Mouse (Mus musculus) midbrain, embryonic 11.5 days (tissue): ENCODE measurements around the gene Jade2. TPM values are rescaled to one million over a fixed set of nuclear protein-coding genes. Genes with fewer than 3 reads are reported as not detected.

Experiments used
- ATAC-seq: fragments of 200-750 bp; cut with Nextera tagmentation; 2 replicates; pipeline ENCODE4 v1.8.0; 2017; ENCODE audit warnings: moderate TSS enrichment, moderate library complexity; ENCODE audit not compliant: low FRiP score
- DNase-seq: peaks from one replicate; pipeline ENCODE4 v3.0.0; 2015; ENCODE audit warnings: low spot score; ENCODE audit errors: missing footprints
- H3K27ac ChIP-seq: fragments of 300-500 bp; sonication (generic); 2 replicates; pipeline ENCODE4 v1.5.1; 2014; ENCODE audit warnings: low read depth, low read length
- H3K27me3 ChIP-seq: fragments of 300-500 bp; sonication (generic); 2 replicates; pipeline ENCODE4 v1.6.1; 2014; ENCODE audit warnings: mild to moderate bottlenecking, low read length, moderate library complexity, mixed read lengths; ENCODE audit not compliant: control insufficient read depth, insufficient read depth
- H3K36me3 ChIP-seq: fragments of 300-500 bp; sonication (generic); 2 replicates; pipeline ENCODE4 v1.6.1; 2014; ENCODE audit warnings: mild to moderate bottlenecking, low read length, moderate library complexity, mixed read lengths; ENCODE audit not compliant: control insufficient read depth, insufficient read depth
- H3K4me1 ChIP-seq: fragments of 300-500 bp; sonication (generic); 2 replicates; pipeline ENCODE4 v1.6.1; 2014; ENCODE audit warnings: low read length; ENCODE audit not compliant: control insufficient read depth, insufficient read depth
- H3K4me2 ChIP-seq: fragments of 300-500 bp; sonication (generic); 2 replicates; pipeline ENCODE4 v1.6.1; 2014; ENCODE audit warnings: mild to moderate bottlenecking, moderate library complexity
- H3K4me3 ChIP-seq: fragments of 300-500 bp; sonication (generic); 2 replicates; pipeline ENCODE4 v1.5.1; 2014; ENCODE audit warnings: low read depth, low read length
- H3K9ac ChIP-seq: fragments of 300-500 bp; sonication (generic); 2 replicates; pipeline ENCODE4 v1.6.1; 2014; ENCODE audit warnings: low read length
- H3K9me3 ChIP-seq: fragments of 300-500 bp; sonication (generic); 2 replicates; pipeline ENCODE4 v1.6.1; 2016; ENCODE audit warnings: low read length; ENCODE audit not compliant: control insufficient read depth
- WGBS: fragments of 180-500 bp; shearing (Covaris S2); extraction: QIAGEN DNeasy Blood & Tissue Kit; methylation state at CpG from one replicate; pipeline ENCODE4 v1.1.7; 2014; 5-methylcytosine and 5-hydroxymethylcytosine counted together
- polyA plus RNA-seq: library from polyadenylated mRNA; unstranded; fragments of >200 nt; fragmentation: Nextera tagmentation; extraction: Ambion mirVana; gene quantifications from 2 replicates; pipeline ENCODE4 v1.2.1, GENCODE M21; 2014

The Jade2 gene
- polyA plus RNA-seq, 1 experiment from 2014 or later, result 0.20 TPM

DNA sequence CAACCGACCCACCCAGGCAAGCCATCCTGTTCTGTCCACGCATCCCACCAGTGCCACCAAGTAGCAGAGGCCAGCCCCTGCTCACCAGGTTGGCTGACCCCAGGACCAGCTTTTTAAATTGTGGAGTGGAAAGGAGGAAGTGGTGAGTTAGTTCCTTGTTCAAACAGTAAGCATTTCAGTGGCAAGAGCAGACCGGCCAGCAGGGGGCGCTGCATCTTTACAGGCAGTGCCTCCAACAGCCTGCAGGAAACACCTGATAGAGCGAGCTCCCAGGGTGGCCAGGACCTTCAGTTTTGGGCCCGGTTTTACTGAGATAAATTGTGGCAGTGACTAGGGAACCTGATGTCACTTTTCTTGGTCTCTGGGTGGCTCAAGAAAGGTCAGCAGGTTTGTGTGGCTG, 39.7 kb downstream of the Jade2 start:
- H3K9me3 ChIP-seq, result no peaks in the 10 kb centered on the region
- WGBS, result 42% methylated on average over 6 of the region's 6 CpGs
- H3K4me2 ChIP-seq, result no peak overlapping the region
- no peak overlapping the region for H3K9ac ChIP-seq
- peaks cover 5% of the 10 kb centered on the region; the same call in 1 of the 2 replicates for H3K4me1 ChIP-seq
- no peaks in the 10 kb centered on the region for H3K27me3 ChIP-seq
- DNase-seq, result peak; percentile 98
- no peak overlapping the region for H3K4me3 ChIP-seq
- H3K27ac ChIP-seq, result no peak overlapping the region
- ATAC-seq, result no peak
- no peaks in the 10 kb centered on the region for H3K36me3 ChIP-seq

DNA sequence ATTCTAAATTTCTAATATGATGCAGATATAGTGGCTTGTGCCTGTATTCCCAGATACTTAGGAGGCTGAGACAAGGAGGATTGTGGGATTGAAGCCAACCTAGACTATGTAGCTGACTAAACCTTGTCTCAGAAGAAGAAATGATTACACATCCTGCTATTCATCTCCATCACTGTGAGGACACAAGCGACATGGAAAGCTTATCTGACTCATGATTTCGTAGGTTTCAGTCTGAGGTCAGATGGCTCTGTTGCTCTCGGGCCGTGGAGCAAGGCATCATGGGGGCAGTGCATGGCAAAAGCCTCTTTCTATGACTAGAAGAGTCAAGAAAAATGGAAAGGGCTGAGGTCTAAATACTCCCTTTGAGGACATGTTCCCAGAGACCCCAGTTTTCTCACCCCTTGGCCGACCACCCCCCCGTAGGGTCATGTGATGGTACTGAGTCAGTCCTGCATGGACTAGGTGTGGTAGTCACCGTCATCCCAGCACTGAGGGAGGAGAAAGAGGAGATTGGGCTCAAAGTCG, 45.4 kb downstream of the Jade2 start:
- Histone ChIP-seq H3K9me3 (no peaks in the 10 kb centered on the region; the same call in 1 of the 2 replicates), H3K9ac (no peak overlapping the region), H3K4me2 (no peak overlapping the region), H3K4me3 (no peak overlapping the region), H3K36me3 (no peaks in the 10 kb centered on the region), H3K27ac (no peak overlapping the region), H3K27me3 (no peaks in the 10 kb centered on the region), H3K4me1 (no peaks in the 10 kb centered on the region)
- DNase-seq (no peak), ATAC-seq (no peak)
- WGBS, result 89% methylated on average over 8 of the region's 8 CpGs

DNA sequence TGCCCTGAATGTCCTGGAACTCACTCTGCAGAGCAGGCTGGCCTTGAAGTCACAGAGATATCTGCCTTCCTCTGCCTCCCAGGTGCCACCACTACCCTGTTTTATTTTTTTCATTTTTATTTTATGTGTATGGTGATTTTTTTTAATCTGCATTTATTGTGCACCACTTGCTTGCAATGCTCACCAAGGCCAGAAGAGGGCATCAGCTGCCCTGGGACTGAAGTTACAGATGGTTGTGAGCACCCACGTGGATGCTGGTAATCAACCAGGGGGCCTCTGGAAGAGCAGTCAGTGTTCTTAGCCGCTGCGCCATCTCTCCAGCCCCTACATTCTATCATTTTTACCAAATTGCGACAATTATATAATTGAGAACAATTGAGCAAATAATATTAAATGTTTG, 46.2 kb downstream of the Jade2 start:
- no peak overlapping the region for H3K9ac ChIP-seq
- WGBS, result 87% methylated on average over 4 of the region's 4 CpGs
- H3K4me1 ChIP-seq, result no peaks in the 10 kb centered on the region
- no peaks in the 10 kb centered on the region; the same call in 1 of the 2 replicates for H3K9me3 ChIP-seq
- DNase-seq (no peak), ATAC-seq (no peak)
- no peak overlapping the region for H3K27ac ChIP-seq
- H3K36me3 ChIP-seq, result no peaks in the 10 kb centered on the region
- H3K4me2 ChIP-seq, result no peak overlapping the region
- H3K27me3 ChIP-seq, result no peaks in the 10 kb centered on the region
- H3K4me3 ChIP-seq, result no peak overlapping the region

DNA sequence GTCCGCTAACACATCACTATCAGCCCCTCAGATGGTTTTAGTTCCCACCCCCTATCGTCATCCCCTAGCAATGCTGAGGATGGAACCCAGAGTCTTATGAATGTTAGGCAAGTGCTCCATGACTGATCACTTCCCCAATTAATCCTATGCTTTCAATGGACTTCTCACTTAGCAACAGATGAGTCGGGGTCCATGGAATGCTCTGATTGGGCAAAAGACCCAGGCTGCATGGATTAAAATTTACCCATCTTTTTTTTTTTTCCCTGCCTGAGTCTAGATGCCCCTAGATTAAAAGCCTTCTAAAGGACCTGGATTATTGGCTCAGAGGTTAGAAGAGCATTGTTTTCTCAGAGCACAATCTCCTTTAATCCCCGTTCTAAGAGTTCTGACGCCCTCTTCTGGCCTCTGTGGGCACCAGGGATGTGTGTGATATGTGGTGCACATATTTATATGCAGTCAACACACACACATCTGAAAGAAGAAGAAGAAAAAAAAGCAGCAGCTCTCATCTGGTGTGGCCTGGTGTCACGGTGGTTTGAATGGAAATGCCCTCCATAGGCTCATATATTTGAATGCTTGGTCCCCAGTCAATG, 47.7 kb downstream of the Jade2 start:
- no peaks in the 10 kb centered on the region for H3K27me3 ChIP-seq
- no peak overlapping the region for H3K4me3 ChIP-seq
- no peak for ATAC-seq
- H3K9me3 ChIP-seq, result no peaks in the 10 kb centered on the region; the same call in 1 of the 2 replicates
- WGBS, result 62% methylated on average over 6 of the region's 6 CpGs
- peak; percentile 85 for DNase-seq
- no peak overlapping the region for H3K9ac ChIP-seq
- H3K4me1 ChIP-seq, result no peaks in the 10 kb centered on the region
- no peak overlapping the region for H3K4me2 ChIP-seq
- H3K36me3 ChIP-seq, result no peaks in the 10 kb centered on the region
- no peak overlapping the region for H3K27ac ChIP-seq

DNA sequence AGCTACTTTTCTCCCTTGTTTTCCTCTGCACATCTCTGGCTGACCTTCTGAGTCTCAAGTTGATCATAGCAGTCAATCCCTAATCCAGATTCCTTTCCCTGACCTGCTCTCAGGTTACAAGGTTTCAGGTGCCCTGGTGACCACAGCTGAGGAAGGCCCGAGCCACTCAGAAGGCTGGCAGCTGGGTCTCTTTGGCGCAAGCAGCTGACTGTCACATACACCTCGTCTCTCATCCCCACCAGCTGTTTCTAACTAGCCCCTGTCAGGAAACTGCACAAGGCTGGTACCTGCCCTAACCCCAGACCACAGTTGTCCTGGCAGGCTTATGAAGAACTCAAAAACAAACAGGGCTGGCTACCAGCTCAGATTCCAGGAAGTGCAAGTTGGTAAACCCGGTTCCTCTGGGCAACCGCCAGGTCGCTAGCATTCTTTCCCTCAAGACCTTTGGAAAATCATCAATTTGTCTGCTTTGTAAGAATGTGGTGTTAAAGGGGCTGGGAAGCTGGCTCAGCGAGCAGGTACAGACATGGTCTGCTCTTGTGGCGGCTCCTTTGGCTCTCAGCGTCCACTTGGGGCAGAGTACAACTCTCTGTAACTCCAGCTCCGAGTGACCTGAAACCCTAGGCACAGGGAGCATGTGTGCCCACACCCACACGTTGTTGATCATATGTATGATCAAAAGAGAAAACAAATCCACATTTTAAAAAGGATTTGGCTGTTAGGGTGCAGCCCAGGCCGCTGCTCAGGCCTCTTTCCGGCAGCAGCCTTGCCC, 50.2 kb downstream of the Jade2 start:
- ATAC-seq (no peak), DNase-seq (no peak)
- Histone ChIP-seq H3K9ac (no peak overlapping the region), H3K4me1 (no peaks in the 10 kb centered on the region), H3K4me2 (no peak overlapping the region), H3K27ac (no peak overlapping the region), H3K36me3 (no peaks in the 10 kb centered on the region), H3K9me3 (no peaks in the 10 kb centered on the region; the same call in 1 of the 2 replicates), H3K4me3 (no peak overlapping the region), H3K27me3 (no peaks in the 10 kb centered on the region)
- WGBS, result 61% methylated on average over 13 of the region's 13 CpGs

DNA sequence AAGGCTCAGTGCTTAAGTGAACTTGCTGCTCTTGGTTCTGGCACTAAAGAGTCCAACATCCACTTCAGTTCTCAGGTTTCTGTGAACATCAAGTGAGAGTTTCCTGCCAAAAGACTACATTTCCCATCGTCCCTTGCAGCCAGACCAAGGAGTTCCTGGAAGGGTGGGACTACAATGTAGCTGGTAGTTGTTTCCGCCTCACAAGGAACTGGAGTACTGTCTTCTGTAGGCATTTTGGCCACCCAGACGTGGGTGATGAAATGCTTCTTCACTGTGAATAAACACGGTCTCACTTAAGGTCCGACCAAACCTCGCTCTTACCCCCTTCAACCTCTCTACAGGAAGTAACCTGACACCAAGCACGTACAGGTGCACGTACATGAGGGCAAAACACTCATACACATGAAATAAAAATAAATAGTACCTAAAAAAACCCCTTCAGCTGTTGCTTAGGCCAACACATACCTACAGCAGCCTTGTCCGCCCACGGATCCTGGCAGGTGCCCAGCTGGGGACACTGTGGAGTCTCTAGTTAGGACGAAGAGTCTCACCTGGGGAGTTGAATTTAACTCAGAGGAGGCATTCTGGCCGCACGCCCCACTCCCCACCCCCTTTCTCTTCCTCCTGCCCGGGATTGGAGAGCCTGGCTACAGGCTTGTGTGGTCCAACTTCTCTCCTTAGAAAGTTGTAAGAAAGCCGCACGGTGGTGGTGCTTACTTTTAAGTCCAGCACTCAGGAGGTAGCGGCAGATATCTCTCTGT, 52.1 kb downstream of the Jade2 start:
- peak overlapping the region; percentile 59 for H3K4me2 ChIP-seq
- peak; percentile 69 for ATAC-seq
- H3K4me3 ChIP-seq, result peak overlapping the region; percentile 41
- 17% methylated on average over 17 of the region's 17 CpGs for WGBS
- H3K27me3 ChIP-seq, result no peaks in the 10 kb centered on the region
- no peak overlapping the region for H3K27ac ChIP-seq
- H3K9me3 ChIP-seq, result no peaks in the 10 kb centered on the region
- DNase-seq, result peak; percentile 96
- H3K36me3 ChIP-seq, result no peaks in the 10 kb centered on the region
- no peaks in the 10 kb centered on the region for H3K4me1 ChIP-seq
- H3K9ac ChIP-seq, result peak overlapping the region; percentile 57

DNA sequence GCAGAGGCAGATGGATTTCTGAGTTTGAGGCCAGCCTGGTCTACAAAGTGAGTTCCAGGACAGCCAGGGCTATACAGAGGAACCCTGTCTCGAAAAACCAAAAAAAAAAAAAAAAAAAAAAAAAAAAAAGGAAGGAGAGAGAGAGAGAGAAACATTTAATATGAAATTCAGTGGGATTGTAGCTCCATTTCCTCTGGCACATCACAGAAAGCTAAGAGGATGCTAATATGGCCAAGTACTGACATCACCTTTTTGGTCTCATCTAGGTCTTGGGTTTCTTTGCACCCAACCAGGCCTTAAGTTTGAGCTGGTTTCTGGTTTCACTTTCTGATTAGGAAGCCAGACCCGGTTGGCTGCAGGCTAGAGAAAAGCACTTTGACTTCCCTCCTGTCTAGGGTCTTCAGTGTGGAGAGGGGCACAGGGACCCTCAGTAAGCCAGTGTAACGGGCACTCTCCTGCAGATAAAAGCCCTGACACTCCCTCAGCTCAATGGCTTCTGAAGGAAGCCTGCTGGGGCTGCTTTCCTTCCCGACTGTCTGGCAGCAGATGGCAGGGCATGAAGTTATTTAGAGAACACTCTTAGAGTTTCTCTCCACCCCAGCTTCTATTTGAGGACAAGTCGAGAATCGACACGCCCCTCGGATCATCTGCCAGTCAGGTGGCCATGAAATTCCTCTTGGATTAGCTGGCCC, 56.7 kb downstream of the Jade2 start:
- no peak overlapping the region for H3K4me2 ChIP-seq
- DNase-seq (no peak), ATAC-seq (no peak)
- no peak overlapping the region for H3K9ac ChIP-seq
- H3K4me1 ChIP-seq, result no peaks in the 10 kb centered on the region
- no peak overlapping the region for H3K4me3 ChIP-seq
- no peaks in the 10 kb centered on the region for H3K27me3 ChIP-seq
- no peaks in the 10 kb centered on the region for H3K9me3 ChIP-seq
- H3K36me3 ChIP-seq, result no peaks in the 10 kb centered on the region
- no peak overlapping the region for H3K27ac ChIP-seq
- WGBS, result 47% methylated on average over 7 of the region's 8 CpGs

DNA sequence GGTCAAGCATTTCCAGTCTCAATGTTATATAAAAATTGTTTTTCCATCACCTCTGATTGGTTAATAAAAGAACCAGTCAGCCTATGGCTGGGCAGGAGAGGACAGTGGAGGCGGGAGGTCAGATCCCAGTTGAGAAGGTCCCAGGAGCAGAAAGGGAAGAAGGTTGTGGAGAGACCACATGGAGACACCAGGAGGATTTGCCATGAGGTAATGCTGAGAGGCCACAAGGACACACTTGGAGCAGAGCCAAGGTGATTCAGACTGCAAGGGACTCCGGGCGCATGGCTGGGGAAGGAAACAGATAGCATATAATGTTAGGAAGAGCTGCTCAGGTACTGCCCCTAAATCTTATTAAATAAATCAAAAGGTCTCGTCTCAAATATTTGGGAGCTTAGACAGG, 61.2 kb downstream of the Jade2 start:
- H3K4me3 ChIP-seq, result no peak overlapping the region
- H3K27me3 ChIP-seq, result no peaks in the 10 kb centered on the region
- DNase-seq (no peak), ATAC-seq (no peak)
- H3K4me2 ChIP-seq, result no peak overlapping the region
- no peak overlapping the region for H3K9ac ChIP-seq
- H3K36me3 ChIP-seq, result peaks cover under 1% of the 10 kb centered on the region
- 91% methylated on average over 4 of the region's 4 CpGs for WGBS
- H3K27ac ChIP-seq, result no peak overlapping the region
- no peaks in the 10 kb centered on the region for H3K4me1 ChIP-seq
- H3K9me3 ChIP-seq, result no peaks in the 10 kb centered on the region
